Mouse (Mus musculus): ENCODE results near the gene Hyou1.

DNA sequence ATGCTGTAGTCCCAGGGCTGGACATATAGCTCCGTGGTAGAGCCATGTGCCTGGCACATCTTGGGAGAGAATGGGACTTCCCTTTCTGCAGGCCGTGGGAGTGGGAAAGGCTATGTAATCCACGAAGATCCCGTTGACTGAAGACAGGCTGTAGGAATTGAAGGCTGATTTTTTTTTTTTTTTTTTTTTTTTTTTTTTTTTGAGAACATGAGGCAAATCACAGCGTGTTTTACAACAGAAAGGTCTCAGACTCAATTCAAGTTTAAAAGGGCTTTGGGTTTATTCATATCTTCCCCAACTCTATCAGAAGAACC is 43.2 kb upstream of the Hyou1 start:
- no peak for TF ChIP-seq CTCF (IDR thresholded peaks at IDR 0.05; ENCODE audit: extremely low read depth, insufficient read depth, low read length)
- TF ChIP-seq POLR2A (IDR thresholded peaks at IDR 0.05; ENCODE audit: extremely low read depth, insufficient read depth, low read length) = no peak

Data from cortical plate, adult 2 months (tissue).